8 mouse cellular contexts compared by ENCODE assay signal in genomic region chr9:13246815-13247638, GRCm38 (mm10). TPM values are rescaled to one million over a fixed set of nuclear protein-coding genes. Genes with fewer than 3 reads are reported as not detected.
DNase-seq lines count a peak whose midpoint lies in the region; ATAC-seq lines count a peak whose summit lies in the region.

Ccdc82 (plus strand) TSS chr9:13246955.

- peak within 1 kb of the TSS; percentile 86 for H3K27ac ChIP-seq in hindbrain, embryonic 15.5 days (replicated peaks)
- peak within 1 kb of the TSS; percentile 76 for H3K27ac ChIP-seq in macrophage

- peaks cover 24% of the 10 kb centered on the region for H3K4me1 ChIP-seq in hindbrain, embryonic 15.5 days (replicated peaks)

- no peaks in the 10 kb centered on the region for H3K9me3 ChIP-seq in hindbrain, embryonic 15.5 days

- peak; percentile 94 for DNase-seq in R1 (ENCODE audit: low read depth, low spot score)
- peak; percentile 90 to 98 for DNase-seq in cerebellum, postnatal 25 days
- DNase-seq in frontal cortex, postnatal 36 days (ENCODE audit: low spot score in 2 of 2) = peak; percentile 58 to 73
- peak; percentile 77 to 84 for DNase-seq in left cerebral cortex, adult 18-20 months (ENCODE audit: low spot score in 2 of 2)
- DNase-seq in right cerebral cortex, adult 18-20 months = peak; percentile 87
- DNase-seq in urinary bladder, postnatal 10 days (ENCODE audit: low spot score) = peak; percentile 80

- ATAC-seq in hindbrain, embryonic 15.5 days (ENCODE audit: low FRiP score, low read depth) = peak; percentile 96

- peak within 1 kb of the TSS; percentile 74 for H3K9ac ChIP-seq in hindbrain, embryonic 15.5 days

- 2% methylated on average over 30 of the region's 39 CpGs for WGBS in hindbrain, embryonic 15.5 days
- WGBS in macrophage (ENCODE audit: missing documents) = under 1% methylated on average over 26 of the region's 39 CpGs

- peak within 1 kb of the TSS; percentile 71 for H3K4me3 ChIP-seq in hindbrain, embryonic 15.5 days
- H3K4me3 ChIP-seq in macrophage (ENCODE audit: inconsistent target) = peak within 1 kb of the TSS; percentile 79

- peak within 1 kb of the TSS; percentile 76 for H3K4me2 ChIP-seq in hindbrain, embryonic 15.5 days

- no peaks in the 10 kb centered on the region for H3K36me3 ChIP-seq in hindbrain, embryonic 15.5 days
- no peaks in the 10 kb centered on the region for H3K36me3 ChIP-seq in macrophage (ENCODE audit: inconsistent target)

- H3K27me3 ChIP-seq in hindbrain, embryonic 15.5 days = no peaks in the 10 kb centered on the region

- peaks cover 80% of the 10 kb centered on the region for H3K79me2 ChIP-seq in macrophage (ENCODE audit: inconsistent target)

RNA-seq across cellular contexts. Expression of gene Ccdc82, which starts in this region (rescaled TPM):
- 13.1 and 13.6 TPM in 2 replicates for polyA plus RNA-seq in hindbrain, embryonic 15.5 days (2015; fragmentation: Nextera tagmentation; extraction: Ambion mirVana)
- 10 to 100 TPM; 18.7 to 20.2 TPM for total RNA-seq in left cerebral cortex, adult 18-20 months (2021)
- 100 to 1,000 TPM in 20 of 26 experiments, 10 to 100 TPM in 6; 84.2 to 241 (median 115) TPM for total RNA-seq in macrophage (2018; cell fraction: chromatin; rRNA removed)
- total RNA-seq in macrophage (2018; cell fraction: cytosol; rRNA removed) = 10 to 100 TPM; 11.2 to 22.3 (median 16.5) TPM
- total RNA-seq in macrophage (2018; cell fraction: nucleus; rRNA removed) = 100 to 1,000 TPM in 14 of 26 experiments, 10 to 100 TPM in 12; 52.1 to 214 (median 107) TPM
- polyA plus RNA-seq in macrophage (2018) = 13.6 to 16.1 TPM (median 15.1 TPM) in 3 replicates

Comparison
In these comparisons a context has a peak if more than half of its experiments do, and no peak if none do; other contexts are left out.
1. Peak in every context shown above with its lines: DNase-seq, ATAC-seq, H3K4me3 ChIP-seq and H3K27ac ChIP-seq.